In the genomic region with DNA sequence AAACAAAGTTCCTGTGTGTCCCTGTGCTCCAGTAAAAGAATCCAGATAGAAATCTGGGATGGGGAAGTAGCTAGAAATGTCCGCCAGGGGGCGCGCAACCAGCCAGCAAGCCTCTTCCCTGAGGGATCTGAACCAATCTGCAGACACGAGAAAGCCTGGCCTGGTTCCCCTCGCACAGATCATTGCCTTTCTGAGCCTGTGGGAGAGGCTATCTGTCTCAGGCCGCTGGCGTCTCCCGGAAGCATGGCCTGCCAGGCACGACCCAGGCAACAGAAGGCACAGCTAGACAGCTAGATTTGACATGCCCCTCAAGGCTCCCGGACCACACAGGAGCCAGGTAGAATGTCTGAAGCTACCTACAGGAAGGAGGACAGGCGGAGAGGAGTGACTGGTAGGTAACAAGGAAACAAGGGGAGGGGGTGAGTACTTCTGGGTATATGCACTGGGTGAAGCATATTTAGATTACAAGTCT, we compare ENCODE assay signal across 9 mouse cellular contexts. TPM values are rescaled to one million over a fixed set of nuclear protein-coding genes. Genes with fewer than 3 reads are reported as not detected.
DNase-seq lines count a peak whose midpoint lies in the region; ATAC-seq and TF ChIP-seq lines count a peak whose summit lies in the region.
"Had no signal": no experiment of that assay in that cellular context is flagged by ENCODE, and none has a peak within 500 bp of the region (broad histone marks: within the 10 kb centered on the region; RNA-seq: fewer than 3 reads in every experiment).

TSS of gene Dgcr6 (plus strand) at position 130 of the 472 bp plus-strand sequence.

- H3K4me2 ChIP-seq in forebrain, embryonic 13.5 days, result no peak within 1 kb of the TSS
- H3K4me2 ChIP-seq in heart, embryonic 16.5 days (ENCODE audit: low read depth, low read length), result 0 out of 2 replicates have a peak within 1 kb of the TSS, but pooled peaks have one; percentile 28
- H3K4me2 ChIP-seq in liver, embryonic 13.5 days, result no peak within 1 kb of the TSS
- no peak within 1 kb of the TSS for H3K4me2 ChIP-seq in neural tube, embryonic 11.5 days (ENCODE audit: low read depth)

- H3K9me3 ChIP-seq in E14TG2a.4 (ENCODE audit: low read length), result peaks cover 2% of the 10 kb centered on the region; the same call in 1 of the 2 replicates
- no peaks in the 10 kb centered on the region for H3K9me3 ChIP-seq in forebrain, embryonic 13.5 days (replicated peaks)
- no peaks in the 10 kb centered on the region for H3K9me3 ChIP-seq in heart, embryonic 16.5 days (replicated peaks; ENCODE audit: control insufficient read depth, low read length)
- no peaks in the 10 kb centered on the region for H3K9me3 ChIP-seq in liver, embryonic 13.5 days (replicated peaks)
- no peaks in the 10 kb centered on the region for H3K9me3 ChIP-seq in neural tube, embryonic 11.5 days (ENCODE audit: control insufficient read depth, low read length)

- no peak within 1 kb of the TSS for H3K9ac ChIP-seq in forebrain, embryonic 13.5 days
- H3K9ac ChIP-seq in heart, embryonic 16.5 days (ENCODE audit: low read length), result peak within 1 kb of the TSS; percentile 49; the same call in 1 of the 2 replicates
- H3K9ac ChIP-seq in liver, embryonic 13.5 days, result no peak within 1 kb of the TSS
- peak within 1 kb of the TSS; percentile 49; the same call in 1 of the 2 replicates for H3K9ac ChIP-seq in neural tube, embryonic 11.5 days (ENCODE audit: low read length)

- ATAC-seq in forebrain, embryonic 13.5 days, result peak; percentile 80
- ATAC-seq in heart, embryonic 16.5 days (replicated peaks; ENCODE audit: extremely low read depth, insufficient read depth, low FRiP score), result peak; percentile 64
- no peak for ATAC-seq in liver, embryonic 13.5 days (ENCODE audit: low read depth)
- ATAC-seq in neural tube, embryonic 11.5 days (ENCODE audit: insufficient read depth, low FRiP score, low TSS enrichment), result peak; percentile 72

- DNase-seq in c-Kit-positive CD71-negative TER-119-negative erythroid progenitor cells, embryonic 14.5 days (ENCODE audit: low read depth), result peak; percentile 62
- peak; percentile 88 to 90 for DNase-seq in kidney, postnatal 25 days
- DNase-seq in liver, embryonic 13.5 days, result peak; percentile 45
- DNase-seq in neural tube, embryonic 11.5 days (ENCODE audit: low spot score), result peak; percentile 85

- no peak for TF ChIP-seq POLR2A in testis, adult 2 months (IDR thresholded peaks at IDR 0.05; ENCODE audit: control insufficient read depth, low read depth, low read length)

- H3K27me3 ChIP-seq in E14TG2a.4 (ENCODE audit: insufficient read depth, low read length), result peaks cover 16% of the 10 kb centered on the region; the same call in 1 of the 2 replicates
- H3K27me3 ChIP-seq in forebrain, embryonic 13.5 days, result peaks cover 8% of the 10 kb centered on the region; the same call in 1 of the 2 replicates
- H3K27me3 ChIP-seq in heart, embryonic 16.5 days (ENCODE audit: control insufficient read depth, insufficient read depth, low read length), result 0 out of 2 replicates have a peak, but pooled peaks cover 2% of the 10 kb centered on the region
- no peaks in the 10 kb centered on the region for H3K27me3 ChIP-seq in liver, embryonic 13.5 days
- H3K27me3 ChIP-seq in neural tube, embryonic 11.5 days (ENCODE audit: control insufficient read depth, insufficient read depth, low read length), result no peaks in the 10 kb centered on the region
- no peaks in the 10 kb centered on the region for H3K27me3 ChIP-seq in testis, adult 2 months (ENCODE audit: control insufficient read depth, insufficient read depth, low read length)

- no peaks in the 10 kb centered on the region for H3K36me3 ChIP-seq in E14TG2a.4 (ENCODE audit: insufficient read depth, low read length)
- H3K36me3 ChIP-seq in forebrain, embryonic 13.5 days (ENCODE audit: poor library complexity, severe bottlenecking), result no peaks in the 10 kb centered on the region
- H3K36me3 ChIP-seq in heart, embryonic 16.5 days (ENCODE audit: control insufficient read depth, insufficient read depth), result no peaks in the 10 kb centered on the region
- H3K36me3 ChIP-seq in liver, embryonic 13.5 days, result no peaks in the 10 kb centered on the region
- H3K36me3 ChIP-seq in neural tube, embryonic 11.5 days (ENCODE audit: control insufficient read depth, insufficient read depth, low read length), result no peaks in the 10 kb centered on the region
- no peaks in the 10 kb centered on the region for H3K36me3 ChIP-seq in testis, adult 2 months (ENCODE audit: control insufficient read depth, insufficient read depth, low read length)

- TF ChIP-seq CTCF in E14TG2a.4 (conservative IDR thresholded peaks at IDR 0.05; ENCODE audit: low read length), result peak; percentile 91
- peak; percentile 74; the same call in 1 of the 2 replicates for TF ChIP-seq CTCF in testis, adult 2 months (IDR thresholded peaks at IDR 0.05; ENCODE audit: control insufficient read depth, insufficient read depth, insufficient replicate concordance, low read depth, low read length)

- peak within 1 kb of the TSS; percentile 61 for H3K4me3 ChIP-seq in E14TG2a.4 (replicated peaks; ENCODE audit: low read length)
- no peak within 1 kb of the TSS for H3K4me3 ChIP-seq in forebrain, embryonic 13.5 days
- H3K4me3 ChIP-seq in heart, embryonic 16.5 days (ENCODE audit: low read length), result no peak within 1 kb of the TSS
- H3K4me3 ChIP-seq in liver, embryonic 13.5 days (replicated peaks), result no peak within 1 kb of the TSS
- no peak within 1 kb of the TSS for H3K4me3 ChIP-seq in neural tube, embryonic 11.5 days (ENCODE audit: low read depth, low read length)
- no peak within 1 kb of the TSS for H3K4me3 ChIP-seq in testis, adult 2 months (ENCODE audit: control insufficient read depth, low read depth, low read length)

- no peak within 1 kb of the TSS for H3K27ac ChIP-seq in forebrain, embryonic 13.5 days
- no peak within 1 kb of the TSS for H3K27ac ChIP-seq in heart, embryonic 16.5 days (ENCODE audit: low read length)
- no peak within 1 kb of the TSS for H3K27ac ChIP-seq in liver, embryonic 13.5 days
- 0 out of 2 replicates have a peak within 1 kb of the TSS, but pooled peaks have one; percentile 35 for H3K27ac ChIP-seq in neural tube, embryonic 11.5 days (ENCODE audit: low read depth, low read length)
- H3K27ac ChIP-seq in testis, adult 2 months (ENCODE audit: control insufficient read depth, insufficient read depth, low read depth, low read length), result no peak within 1 kb of the TSS
- H3K27ac ChIP-seq: macrophage had no signal

- 13% methylated on average over 11 of the region's 11 CpGs for WGBS in forebrain, embryonic 13.5 days
- WGBS in heart, embryonic 16.5 days, result 15% methylated on average over 11 of the region's 11 CpGs
- 11% methylated on average over 11 of the region's 11 CpGs for WGBS in liver, embryonic 13.5 days (ENCODE audit: insufficient replicate concordance)
- WGBS in neural tube, embryonic 11.5 days, result 16% methylated on average over 11 of the region's 11 CpGs

- peaks cover 20% of the 10 kb centered on the region for H3K4me1 ChIP-seq in E14TG2a.4 (replicated peaks; ENCODE audit: low read depth, low read length)
- no peaks in the 10 kb centered on the region for H3K4me1 ChIP-seq in forebrain, embryonic 13.5 days
- H3K4me1 ChIP-seq in heart, embryonic 16.5 days (ENCODE audit: control insufficient read depth, insufficient read depth, low read length), result peaks cover 3% of the 10 kb centered on the region; the same call in 1 of the 2 replicates
- H3K4me1 ChIP-seq in liver, embryonic 13.5 days (replicated peaks), result peaks cover 3% of the 10 kb centered on the region; the same call in 1 of the 2 replicates
- no peaks in the 10 kb centered on the region for H3K4me1 ChIP-seq in neural tube, embryonic 11.5 days (ENCODE audit: control insufficient read depth, insufficient read depth, low read length)
- peaks cover 5% of the 10 kb centered on the region for H3K4me1 ChIP-seq in testis, adult 2 months (ENCODE audit: control insufficient read depth, insufficient read depth, low read length)

RNA-seq across cellular contexts. Expression of gene Dgcr6, which starts in this region (rescaled TPM):
- 164 and 168 TPM in 2 replicates for polyA plus RNA-seq in forebrain, embryonic 13.5 days (2015; fragmentation: Nextera tagmentation; extraction: Ambion mirVana)
- polyA plus RNA-seq in heart, embryonic 16.5 days (2015; fragmentation: Nextera tagmentation; extraction: Ambion mirVana), result 67.4 and 67.8 TPM in 2 replicates
- 29.0 and 29.1 TPM in 2 replicates for polyA plus RNA-seq in liver, embryonic 13.5 days (2015; fragmentation: Nextera tagmentation; extraction: Ambion mirVana)
- 142 and 147 TPM in 2 replicates for polyA plus RNA-seq in neural tube, embryonic 11.5 days (2014; fragmentation: Nextera tagmentation; extraction: Ambion mirVana)
- 315 and 372 TPM in 2 replicates for polyA plus RNA-seq in testis, adult 2 months (2012; rRNA removed)

Comparison
In these comparisons a context has a peak if more than half of its experiments do, and no peak if none do; other contexts are left out.
1. H3K9ac ChIP-seq: peak in heart, embryonic 16.5 days (single experiment) and neural tube, embryonic 11.5 days (single experiment); none in forebrain, embryonic 13.5 days (single experiment) and liver, embryonic 13.5 days (single experiment).
2. Peak in every context shown above with its lines, with median percentiles within 50 percentile points of each other: DNase-seq.